Mouse (Mus musculus) left cerebral cortex, postnatal 14 days (tissue): ENCODE results near the gene Cdc45. TPM values are rescaled to one million over a fixed set of nuclear protein-coding genes. Genes with fewer than 3 reads are reported as not detected.

ENCODE experiments used
- DNase-seq, 2 experiments: peaks; one replicate each; pipeline ENCODE4 v3.0.0; 2021 to 2022; ENCODE audit warnings: low spot score in 2 of 2, mixed read lengths in 1 of 2
- intact Hi-C: fragments of 180-260 bp; cut with DNase I; formaldehyde crosslinking; loops from one replicate; pipeline ENCODE4 v1.15.1; 2025
- total RNA-seq, 2 experiments: library from RNA; stranded (reverse); gene quantifications; 2 replicates each; pipeline ENCODE4 v1.2.3; 2021

The Cdc45 gene
- total RNA-seq, 2 experiments from 2014 or later = 2.7 to 3.1 TPM

DNA sequence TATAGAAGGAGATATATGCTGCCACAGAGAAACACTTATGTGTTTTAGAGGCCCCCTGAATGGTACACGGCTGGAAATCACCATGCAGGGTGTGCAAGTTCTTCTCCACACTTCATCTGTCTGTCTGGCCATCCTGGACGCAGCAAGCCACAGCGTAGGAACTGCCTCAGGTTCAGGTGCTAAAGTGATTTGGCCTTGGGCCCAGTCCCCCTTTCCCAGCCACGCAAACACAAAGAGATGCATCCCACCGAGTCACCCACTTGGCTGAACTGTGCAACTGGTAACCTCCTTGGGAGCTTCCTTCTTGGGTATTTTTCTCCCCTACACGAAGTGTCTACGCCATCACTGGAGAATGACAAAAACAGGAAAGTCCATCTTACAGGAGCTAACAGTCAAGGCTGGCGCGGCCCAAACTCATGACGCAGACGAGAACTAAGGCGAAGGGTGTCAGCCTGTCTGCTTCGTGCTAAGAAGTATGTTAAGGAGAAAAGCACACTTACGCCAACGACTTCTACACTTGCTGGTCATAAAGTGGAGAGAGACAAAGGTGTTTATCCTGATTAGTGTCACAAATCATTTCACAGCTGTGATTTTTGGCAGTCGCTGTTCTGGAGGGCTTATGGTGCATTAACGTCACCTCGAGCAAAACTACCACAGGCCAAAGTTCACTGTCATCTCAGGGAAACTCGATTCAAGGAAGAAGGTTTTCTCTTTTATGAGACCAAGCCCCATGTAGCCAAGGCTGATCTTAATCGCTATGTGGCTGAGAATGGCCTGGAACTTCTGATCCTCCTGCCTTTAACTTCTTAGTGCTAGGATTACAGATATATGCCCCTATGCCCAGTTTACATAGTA is 65.3 kb downstream of the Cdc45 start:
- intact Hi-C loops = no loop called here

DNA sequence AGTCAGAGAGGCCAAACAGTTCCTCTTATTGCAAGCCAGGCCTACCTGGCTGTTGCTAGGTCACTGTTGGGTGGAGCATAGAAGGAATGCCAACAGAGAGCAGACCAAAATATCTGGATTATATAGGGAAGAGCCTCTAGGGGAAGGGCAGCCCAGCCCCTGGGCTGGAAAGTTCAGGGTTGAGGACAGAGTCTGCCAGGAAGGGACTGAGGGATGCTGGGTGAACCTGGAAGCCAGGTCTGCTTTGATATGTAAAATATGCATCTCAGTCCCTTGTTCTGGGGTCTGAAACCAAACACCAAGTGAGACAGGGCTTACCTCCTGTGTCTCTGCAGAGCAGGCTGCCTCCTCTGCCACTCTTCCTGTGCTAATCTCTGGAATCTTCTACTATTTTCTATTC is 73.5 kb downstream of the Cdc45 start:
- no peak for DNase-seq
- intact Hi-C loops = no loop called here

More for the DNA sequence above, 65.3 kb downstream of the Cdc45 start:
- no peak for DNase-seq

DNA sequence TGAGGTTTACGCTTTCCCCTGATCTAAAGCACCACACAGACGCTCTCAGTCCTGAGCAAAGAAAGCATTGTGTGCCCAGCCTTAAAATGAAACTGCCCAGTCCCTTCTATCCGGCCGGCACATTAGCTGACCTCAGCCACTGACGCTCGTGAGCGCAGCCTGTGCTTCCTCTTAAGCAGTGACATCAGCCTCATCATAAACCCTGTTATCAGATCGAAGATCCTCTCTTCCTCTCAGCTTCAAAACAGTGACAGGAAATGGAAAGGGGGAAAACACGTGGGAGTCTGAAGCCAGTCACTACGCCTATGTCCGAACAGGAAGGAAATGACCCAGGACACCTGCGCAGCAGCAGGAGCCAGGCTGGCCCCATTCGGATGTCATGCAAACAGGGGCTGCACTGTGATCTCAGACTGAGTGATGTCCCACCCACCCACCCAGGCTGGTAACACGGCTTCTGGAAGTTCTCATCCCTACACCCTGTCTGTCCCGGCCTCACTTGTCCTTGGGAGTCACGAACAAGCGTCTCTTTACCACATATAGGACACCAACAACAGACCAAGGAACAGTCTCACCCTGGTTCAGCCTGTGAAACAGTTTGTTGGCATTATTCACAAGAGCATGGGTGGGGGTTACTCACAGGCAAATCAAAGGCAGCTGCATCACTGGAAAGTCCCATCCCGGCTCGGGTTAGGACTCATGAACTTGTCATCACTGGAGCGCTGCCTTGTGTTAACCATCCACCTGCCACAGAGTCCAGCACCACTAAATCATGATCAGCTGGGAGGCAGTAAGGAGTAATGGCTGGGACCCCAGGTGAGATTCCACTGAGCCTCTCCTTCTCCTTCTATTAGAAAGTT is 78.5 kb downstream of the Cdc45 start:
- DNase-seq = no peak
- intact Hi-C loops = no loop called here

DNA sequence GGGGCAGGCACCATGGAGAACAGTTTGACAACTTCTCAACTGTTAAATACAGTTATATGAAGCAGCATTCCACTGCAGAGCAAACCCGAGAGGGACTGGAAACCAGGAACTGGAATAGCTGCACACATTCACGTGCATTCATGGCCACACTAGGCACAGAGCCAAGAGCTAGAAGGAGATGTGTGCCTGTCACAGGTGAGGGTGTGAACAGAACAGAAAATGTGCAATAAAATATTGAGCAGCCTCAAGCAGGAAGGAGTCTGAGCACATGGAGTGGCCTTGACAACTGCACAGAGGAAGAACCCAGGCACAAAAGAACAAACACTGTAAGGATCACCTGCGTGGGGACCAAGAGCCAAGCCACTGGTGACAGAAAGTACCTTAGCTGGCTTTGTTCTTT is 81.1 kb downstream of the Cdc45 start:
- intact Hi-C loops = no loop called here
- no peak for DNase-seq

Other genes starting within 250 kb of the Cdc45 start
- 1 to 10 TPM; 2.0 to 2.2 TPM for gene Tbx1, start 221.3 kb downstream of the Cdc45 start, total RNA-seq
- 1 to 10 TPM; 1.8 to 2.5 TPM for gene Gp1bb, start 189.6 kb downstream of the Cdc45 start, total RNA-seq
- gene Gm49601, start 185.6 kb downstream of the Cdc45 start, total RNA-seq = 100 to 1,000 TPM; 216 to 232 TPM
- 100 to 1,000 TPM; 866 to 932 TPM for gene Sept5, start 182.0 kb downstream of the Cdc45 start, total RNA-seq
- gene Cldn5, start 35.1 kb downstream of the Cdc45 start, total RNA-seq = 10 to 100 TPM; 83.4 to 85.2 TPM
- gene Ufd1, start 208 bp downstream of the Cdc45 start, total RNA-seq = 10 to 100 TPM; 85.0 to 94.4 TPM
- 10 to 100 TPM; 22.1 to 26.4 TPM for gene 2510002D24Rik, start 24.6 kb upstream of the Cdc45 start, total RNA-seq
- 1 to 10 TPM; 3.3 to 7.7 TPM for gene Gm28539, start 24.6 kb upstream of the Cdc45 start, total RNA-seq
- 10 to 100 TPM; 28.9 to 43.8 TPM for gene Mrpl40, start 64.9 kb upstream of the Cdc45 start, total RNA-seq
- 10 to 100 TPM; 74.4 to 86.5 TPM for gene Hira, start 65.0 kb upstream of the Cdc45 start, total RNA-seq